Mouse (Mus musculus) G1E (cell line): ENCODE measurements around the gene Disc1. TPM values are rescaled to one million over a fixed set of nuclear protein-coding genes. Genes with fewer than 3 reads are reported as not detected.

Experiments used
- ATAC-seq: 2 replicates; pipeline ENCODE4 v1.8.0; 2016; ENCODE audit warnings: mild to moderate bottlenecking; ENCODE audit not compliant: insufficient number of reproducible peaks, poor library complexity, low FRiP score, severe bottlenecking; ENCODE audit errors: extremely low read depth
- DNase-seq: peaks from one replicate; pipeline ENCODE4 v3.0.0; 2012; ENCODE audit warnings: low spot score
- H3K27me3 ChIP-seq: 2 replicates; pipeline ENCODE4 v1.6.1; 2012; ENCODE audit warnings: mild to moderate bottlenecking, low read length, inconsistent platforms; ENCODE audit not compliant: insufficient read depth
- H3K36me3 ChIP-seq: replicated peaks from 2 replicates; pipeline ENCODE3; 2012; ENCODE audit warnings: mild to moderate bottlenecking, inconsistent platforms
- H3K4me1 ChIP-seq: 2 replicates; pipeline ENCODE4 v1.6.1; 2012; ENCODE audit warnings: low read depth, low read length, inconsistent platforms, mixed read lengths; ENCODE audit not compliant: insufficient read depth
- H3K4me3 ChIP-seq: 2 replicates; pipeline ENCODE4 v1.5.1; 2012; ENCODE audit warnings: low read depth, mild to moderate bottlenecking, inconsistent platforms, low read length, moderate library complexity, mixed read lengths
- H3K9me3 ChIP-seq: replicated peaks from 2 replicates; pipeline ENCODE4 v1.6.1; 2012; ENCODE audit warnings: inconsistent platforms
- CTCF ChIP-seq: IDR thresholded peaks from 2 replicates; pipeline ENCODE4 v1.5.1; 2012; ENCODE audit warnings: low read depth, low read length, inconsistent platforms, mixed read lengths
- GATA1 ChIP-seq: IDR thresholded peaks from 2 replicates; pipeline ENCODE4 v1.6.1; 2012; ENCODE audit warnings: borderline replicate concordance, low read length, inconsistent platforms, mixed read lengths
- GATA2 ChIP-seq: IDR thresholded peaks from 2 replicates; pipeline ENCODE4 v1.6.1; 2012; ENCODE audit warnings: low read depth, low read length, inconsistent platforms, borderline replicate concordance
- POLR2AphosphoS5 ChIP-seq: IDR thresholded peaks from 2 replicates; pipeline ENCODE4 v1.6.1; 2012; ENCODE audit warnings: low read depth, low read length, inconsistent platforms; ENCODE audit not compliant: insufficient replicate concordance
- TAL1 ChIP-seq: conservative IDR thresholded peaks from 2 replicates; pipeline ENCODE4 v1.6.1; 2012; ENCODE audit warnings: low read depth, low read length, inconsistent platforms, mixed read lengths
- polyA plus RNA-seq: library from polyadenylated mRNA; stranded (reverse); fragments of >175 nt; gene quantifications from 2 replicates; pipeline ENCODE4 v1.2.3, GENCODE M21; 2012
- total RNA-seq, 2 experiments: library from RNA; stranded (forward) in 1 of 2; stranded (reverse) in 1 of 2; fragments of 200-1000 nt in 1 of 2; fragments of >200 nt in 1 of 2; fragmentation: Nextera tagmentation in 1 of 2; gene quantifications; 2 replicates each; pipeline ENCODE4 v1.2.3; 2014 to 2017

Disc1 gene
- total and polyA plus RNA-seq, 3 experiments, result not detected

DNA sequence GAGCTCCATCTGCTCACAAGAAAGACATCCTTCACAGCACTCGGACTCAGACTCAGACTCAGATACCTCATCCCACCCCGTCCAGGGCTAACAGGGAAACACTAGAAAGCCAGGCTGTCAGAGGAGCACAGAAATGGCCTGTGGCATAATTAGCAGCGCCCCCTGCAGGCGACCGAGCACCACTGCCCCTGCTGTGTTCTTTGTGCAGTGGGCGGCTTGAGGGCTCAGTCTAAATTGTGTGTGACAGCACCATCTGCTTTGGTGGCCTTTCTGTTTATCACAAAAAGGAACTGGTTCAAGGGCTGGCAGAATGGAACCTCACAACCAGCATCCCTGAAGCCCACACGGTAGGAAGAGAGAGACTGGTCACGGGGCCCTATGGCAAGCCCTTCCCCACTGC lies 19.3 kb upstream of the Disc1 start:
- peaks cover 36% of the 10 kb centered on the region for H3K9me3 ChIP-seq
- TF ChIP-seq POLR2AphosphoS5, result no peak
- no peak for TF ChIP-seq GATA1
- TF ChIP-seq GATA2, result no peak
- TF ChIP-seq TAL1, result no peak
- TF ChIP-seq CTCF, result peak; percentile 69
- ATAC-seq, result no peak
- H3K4me1 ChIP-seq, result peaks cover 10% of the 10 kb centered on the region
- H3K27me3 ChIP-seq, result no peaks in the 10 kb centered on the region
- H3K4me3 ChIP-seq, result no peak overlapping the region
- DNase-seq, result peak; percentile 4
- H3K36me3 ChIP-seq, result peaks cover 84% of the 10 kb centered on the region

DNA sequence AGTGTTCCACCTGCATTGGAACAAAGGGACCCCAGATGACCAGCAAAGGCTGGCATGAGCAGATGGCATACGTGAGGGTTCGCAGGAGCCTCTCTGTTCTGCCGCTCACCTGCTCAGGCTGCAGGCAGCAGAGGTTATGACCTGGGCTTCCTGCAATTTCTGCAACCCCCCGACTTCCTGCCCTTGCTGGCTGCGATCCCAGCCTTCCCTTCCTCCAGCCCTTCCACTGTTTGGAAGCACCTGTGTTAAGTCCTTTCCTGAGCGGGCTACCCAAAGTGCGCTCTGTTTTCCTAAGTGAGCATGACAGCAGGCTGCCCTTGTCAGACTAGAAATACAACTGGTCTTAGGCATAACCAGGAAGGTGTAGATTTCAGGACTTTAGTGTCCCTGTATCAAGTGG lies 16.9 kb upstream of the Disc1 start:
- H3K4me3 ChIP-seq, result no peak overlapping the region
- ATAC-seq (no peak), DNase-seq (no peak)
- H3K36me3 ChIP-seq, result peaks cover 74% of the 10 kb centered on the region
- no peaks in the 10 kb centered on the region for H3K27me3 ChIP-seq
- 0 out of 2 replicates have a peak, but pooled peaks cover 1% of the 10 kb centered on the region for H3K4me1 ChIP-seq
- peaks cover 46% of the 10 kb centered on the region for H3K9me3 ChIP-seq
- TF ChIP-seq TAL1 (no peak), GATA1 (no peak), POLR2AphosphoS5 (no peak), CTCF (no peak), GATA2 (no peak)

DNA sequence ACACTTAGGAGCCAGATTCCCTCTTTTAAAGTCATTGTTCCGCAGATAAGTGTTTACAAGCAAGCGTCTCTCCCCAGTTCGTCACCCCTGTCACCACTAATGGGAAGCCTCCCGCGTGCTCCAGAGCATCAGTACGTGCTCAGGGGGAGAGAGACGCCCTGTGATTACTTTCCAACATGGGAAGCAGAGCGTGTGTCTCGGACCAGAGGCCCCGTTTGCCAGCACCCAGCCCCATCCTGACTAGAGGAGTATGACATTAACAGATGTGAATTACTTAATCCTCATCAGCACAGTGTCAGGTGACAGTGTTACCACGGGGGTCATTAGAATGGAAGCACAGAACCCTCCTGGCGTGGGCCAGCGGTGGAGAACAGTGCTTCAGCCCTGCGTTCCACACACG lies 15.3 kb upstream of the Disc1 start:
- Histone ChIP-seq H3K9me3 (peaks cover 43% of the 10 kb centered on the region), H3K36me3 (peaks cover 62% of the 10 kb centered on the region), H3K4me3 (no peak overlapping the region), H3K27me3 (no peaks in the 10 kb centered on the region), H3K4me1 (no peaks in the 10 kb centered on the region)
- ATAC-seq, result no peak
- DNase-seq, result no peak
- TF ChIP-seq POLR2AphosphoS5 (no peak), GATA1 (no peak), TAL1 (no peak), CTCF (no peak), GATA2 (no peak)

DNA sequence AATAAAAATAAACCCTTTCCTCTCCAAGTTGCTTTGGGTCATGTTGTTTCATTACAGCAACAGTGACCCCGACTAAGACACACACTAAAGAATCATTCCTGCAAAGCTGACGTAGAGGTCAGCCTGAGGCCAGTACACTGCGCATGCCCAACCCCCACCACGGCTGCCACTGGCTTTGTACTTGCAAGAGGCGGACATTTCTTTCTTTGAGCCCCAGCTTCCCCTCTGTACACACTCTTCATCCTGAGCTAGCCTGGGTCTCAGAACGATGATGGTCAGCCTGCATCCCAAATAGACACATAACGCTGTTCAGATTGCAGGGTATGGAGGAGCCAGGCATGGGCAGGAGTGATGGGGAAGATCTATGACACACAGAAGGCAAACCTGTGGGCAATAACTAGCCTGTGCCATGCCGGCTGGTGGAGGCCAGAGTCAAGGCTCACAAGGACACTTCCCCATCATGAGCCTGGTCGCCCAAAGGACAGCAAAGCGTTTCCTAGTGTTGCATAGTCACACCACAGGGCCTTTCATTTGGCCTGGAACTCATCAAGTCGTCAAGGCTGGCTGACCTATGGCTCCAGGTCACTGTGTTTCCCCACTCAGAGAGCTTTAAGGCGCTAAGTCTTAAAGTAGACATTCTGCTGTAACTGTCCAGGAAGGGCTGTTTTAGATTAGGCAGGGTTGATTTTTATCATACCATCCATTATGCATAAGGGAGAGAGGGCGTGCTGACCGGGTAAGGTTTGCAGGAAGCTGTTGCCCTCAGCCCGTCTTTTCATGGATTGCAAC lies 13.2 kb upstream of the Disc1 start:
- DNase-seq (no peak), ATAC-seq (no peak)
- TF ChIP-seq GATA2 (no peak), TAL1 (no peak), CTCF (no peak), GATA1 (no peak), POLR2AphosphoS5 (no peak)
- H3K27me3 ChIP-seq, result no peaks in the 10 kb centered on the region
- H3K4me3 ChIP-seq, result no peak overlapping the region
- H3K36me3 ChIP-seq, result peaks cover 44% of the 10 kb centered on the region
- peaks cover 40% of the 10 kb centered on the region for H3K9me3 ChIP-seq
- H3K4me1 ChIP-seq, result no peaks in the 10 kb centered on the region

DNA sequence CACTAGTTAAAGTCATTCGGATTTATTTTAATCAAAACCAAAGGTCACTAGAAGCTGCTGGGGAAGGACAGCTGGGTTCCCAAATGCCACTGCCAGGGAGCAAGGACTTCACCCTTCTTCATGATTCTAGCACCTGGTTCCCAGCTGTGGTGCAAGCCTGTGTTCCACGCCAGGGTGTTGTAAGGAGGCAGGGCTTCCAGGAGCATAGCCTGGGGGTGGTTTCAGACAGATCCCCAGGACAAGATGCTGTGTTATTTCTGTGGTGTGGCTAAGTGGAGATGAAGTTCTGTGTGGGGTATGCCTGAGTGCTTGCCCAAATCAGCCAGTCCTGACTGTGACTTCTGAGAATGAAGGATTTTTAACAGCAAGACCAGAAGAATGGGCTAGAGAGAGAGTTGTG lies 12.5 kb upstream of the Disc1 start:
- Histone ChIP-seq H3K9me3 (peaks cover 38% of the 10 kb centered on the region), H3K36me3 (peaks cover 37% of the 10 kb centered on the region), H3K27me3 (no peaks in the 10 kb centered on the region), H3K4me3 (no peak overlapping the region), H3K4me1 (no peaks in the 10 kb centered on the region)
- ATAC-seq, result no peak
- no peak for DNase-seq
- TF ChIP-seq GATA2, result no peak
- TF ChIP-seq GATA1, result no peak
- TF ChIP-seq TAL1, result no peak
- no peak for TF ChIP-seq POLR2AphosphoS5
- TF ChIP-seq CTCF, result no peak

DNA sequence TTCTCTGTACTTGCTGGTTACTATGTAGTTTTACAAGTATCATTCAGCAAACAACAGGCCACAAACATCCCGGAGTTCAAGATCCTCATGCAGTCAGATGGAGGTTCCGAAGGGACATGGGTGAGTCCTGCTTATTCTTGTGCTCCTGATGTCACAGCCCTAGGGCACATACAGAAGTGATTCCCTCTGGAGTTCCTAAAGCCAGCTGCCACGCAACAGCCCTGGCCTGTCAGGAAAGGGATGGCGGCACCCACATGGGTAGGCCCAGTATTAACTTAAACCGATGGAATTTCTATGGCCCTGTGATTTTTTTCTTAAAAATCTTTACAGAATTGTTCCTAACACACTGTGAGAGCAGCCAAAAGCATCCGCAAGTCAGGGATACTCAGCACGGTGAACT lies 10.6 kb upstream of the Disc1 start:
- no peak for TF ChIP-seq CTCF
- no peak for TF ChIP-seq POLR2AphosphoS5
- no peak for TF ChIP-seq GATA2
- TF ChIP-seq TAL1, result no peak
- no peak for DNase-seq
- Histone ChIP-seq H3K9me3 (peaks cover 35% of the 10 kb centered on the region), H3K36me3 (peaks cover 21% of the 10 kb centered on the region), H3K4me3 (no peak overlapping the region), H3K4me1 (no peaks in the 10 kb centered on the region), H3K27me3 (no peaks in the 10 kb centered on the region)
- ATAC-seq, result no peak
